Mouse (Mus musculus): ENCODE measurements at regions not wholly inside any gene's neighbourhood (a gene's known extent, or its start where the extent isn't known, plus 50 kb on each side); places are given as distances from the start of the nearest gene placed in this dataset.

DNA sequence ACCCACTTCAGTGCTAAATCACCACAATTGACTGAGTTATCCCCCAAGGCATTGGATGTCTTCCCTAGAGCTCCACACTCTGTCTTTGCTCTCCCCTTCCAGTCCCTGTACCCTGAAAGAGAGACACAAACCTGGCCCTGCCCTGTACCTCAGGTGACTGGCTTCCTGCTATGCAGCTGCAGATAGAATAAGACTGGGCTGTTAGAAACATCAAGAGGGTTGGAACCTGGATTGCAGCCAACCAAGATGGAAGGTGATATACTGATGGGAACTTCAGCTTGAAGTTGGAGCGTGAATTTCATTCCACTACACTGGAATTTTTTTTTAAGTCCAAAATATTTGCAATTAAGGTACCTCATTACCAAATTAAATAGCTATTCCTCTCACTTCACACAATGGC is 379.0 kb upstream of the Mgmt start:
- Histone ChIP-seq H3K4me1 (replicated peaks; ENCODE audit: control insufficient read depth, insufficient read depth, low read length) (no peaks in the 10 kb centered on the region), H3K36me3 (ENCODE audit: control insufficient read depth, insufficient read depth, low read length) (no peaks in the 10 kb centered on the region), H3K4me3 (ENCODE audit: low read depth, low read length) (no peak overlapping the region), H3K27ac (ENCODE audit: low read depth, low read length) (no peak overlapping the region), H3K9me3 (ENCODE audit: control insufficient read depth, low read length) (no peaks in the 10 kb centered on the region), H3K27me3 (ENCODE audit: control insufficient read depth, insufficient read depth, low read length) (no peaks in the 10 kb centered on the region), H3K9ac (ENCODE audit: low read length) (no peak overlapping the region), H3K4me2 (ENCODE audit: low read depth, low read length, severe bottlenecking) (no peak overlapping the region)
- no peak for ATAC-seq (replicated peaks; ENCODE audit: low FRiP score)
- peak; percentile 14 for DNase-seq (ENCODE audit: low spot score)
- WGBS = 75% methylated on average over 1 of the region's 1 CpGs

DNA sequence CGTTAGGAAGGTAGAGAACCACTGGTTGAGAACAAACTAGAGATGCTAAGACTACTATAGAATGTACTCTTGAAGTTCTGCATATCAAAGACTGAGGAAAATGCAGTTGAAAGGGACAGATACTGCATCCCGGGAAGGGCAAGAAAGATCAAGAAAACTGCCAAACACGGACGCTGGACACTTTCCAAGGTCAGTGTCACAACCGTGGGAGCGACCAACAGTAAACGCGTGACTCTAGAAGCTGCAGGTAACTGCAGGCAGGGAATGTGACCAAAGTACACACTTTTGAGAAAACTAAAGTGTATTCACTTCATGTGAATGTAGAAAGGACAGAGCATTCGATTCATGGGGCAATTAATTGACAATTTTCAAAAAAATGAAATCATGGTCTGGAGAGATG is 368.6 kb upstream of the Mgmt start:
- no peak for ATAC-seq (replicated peaks; ENCODE audit: low FRiP score)

DNA sequence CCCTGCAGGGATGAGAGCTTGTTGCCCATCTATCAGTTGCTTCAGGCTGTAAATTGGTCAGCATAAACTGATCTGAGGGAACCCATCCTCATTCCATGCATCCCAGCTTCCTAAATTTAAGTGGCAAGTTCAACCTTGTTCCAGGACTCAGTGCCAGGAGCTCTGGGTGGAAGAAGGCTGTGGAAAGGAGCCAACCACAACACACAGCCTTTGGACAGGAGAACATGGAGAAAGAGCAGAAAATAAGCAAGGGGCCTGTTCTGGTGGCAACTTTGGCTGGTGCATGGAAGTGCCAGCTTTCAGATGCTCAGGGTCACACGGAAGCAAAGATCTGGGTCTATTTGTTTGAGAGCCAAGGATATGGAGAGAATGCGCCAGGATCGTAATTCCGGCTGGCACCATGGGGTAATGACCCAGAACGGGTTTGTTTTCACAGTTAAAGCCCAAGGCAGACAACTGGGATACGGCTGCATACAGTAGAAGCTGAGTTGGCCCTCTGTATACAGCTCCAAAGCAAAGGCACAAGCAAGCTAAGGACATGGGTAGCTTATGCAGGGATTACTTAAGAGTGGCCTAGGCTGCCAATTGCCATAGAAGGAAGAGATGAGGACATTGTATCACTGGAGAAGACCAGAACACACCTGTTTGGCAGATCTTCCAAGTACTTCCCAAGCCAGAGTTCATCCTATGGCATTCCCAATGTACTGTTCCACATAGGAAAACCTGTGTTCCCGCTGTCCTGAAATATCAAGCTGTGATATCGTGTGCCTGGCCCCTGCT is 364.2 kb upstream of the Mgmt start:
- DNase-seq (ENCODE audit: low spot score) = peak; percentile 32

More for the DNA sequence above, 368.6 kb upstream of the Mgmt start:
- no peak overlapping the region for H3K27ac ChIP-seq (ENCODE audit: low read depth, low read length)
- H3K36me3 ChIP-seq (ENCODE audit: control insufficient read depth, insufficient read depth, low read length) = no peaks in the 10 kb centered on the region
- H3K27me3 ChIP-seq (ENCODE audit: control insufficient read depth, insufficient read depth, low read length) = no peaks in the 10 kb centered on the region
- DNase-seq (ENCODE audit: low spot score) = peak; percentile 22
- 92% methylated on average over 9 of the region's 9 CpGs for WGBS
- no peaks in the 10 kb centered on the region for H3K9me3 ChIP-seq (ENCODE audit: control insufficient read depth, low read length)
- no peak overlapping the region for H3K4me3 ChIP-seq (ENCODE audit: low read depth, low read length)
- no peaks in the 10 kb centered on the region for H3K4me1 ChIP-seq (replicated peaks; ENCODE audit: control insufficient read depth, insufficient read depth, low read length)
- H3K9ac ChIP-seq (ENCODE audit: low read length) = no peak overlapping the region
- no peak overlapping the region for H3K4me2 ChIP-seq (ENCODE audit: low read depth, low read length, severe bottlenecking)

DNA sequence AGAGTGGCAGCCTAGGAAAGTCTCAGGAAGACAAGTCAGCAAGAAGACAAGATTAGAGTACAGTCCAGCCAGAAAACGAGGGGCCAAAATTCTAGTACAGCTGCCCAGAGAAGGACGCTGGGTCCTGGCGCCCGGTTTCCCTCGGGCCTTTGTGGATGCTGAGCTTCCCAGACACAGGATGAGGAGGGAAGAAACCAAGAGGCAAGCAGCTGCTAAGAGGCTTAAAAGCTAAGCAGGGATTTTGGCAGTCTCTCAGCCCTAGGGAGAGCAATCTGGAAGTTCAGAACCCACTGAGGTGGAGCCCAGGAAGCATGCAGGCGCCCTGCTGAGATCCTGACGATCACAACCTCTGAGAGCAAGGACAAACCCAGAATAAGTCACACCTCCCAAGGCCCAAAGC is 363.1 kb upstream of the Mgmt start:
- no peaks in the 10 kb centered on the region for H3K4me1 ChIP-seq (replicated peaks; ENCODE audit: control insufficient read depth, insufficient read depth, low read length)
- H3K27me3 ChIP-seq (ENCODE audit: control insufficient read depth, insufficient read depth, low read length) = no peaks in the 10 kb centered on the region
- 43% methylated on average over 7 of the region's 7 CpGs for WGBS
- H3K9me3 ChIP-seq (ENCODE audit: control insufficient read depth, low read length) = no peaks in the 10 kb centered on the region
- no peak overlapping the region for H3K4me3 ChIP-seq (ENCODE audit: low read depth, low read length)
- H3K36me3 ChIP-seq (ENCODE audit: control insufficient read depth, insufficient read depth, low read length) = no peaks in the 10 kb centered on the region
- H3K27ac ChIP-seq (ENCODE audit: low read depth, low read length) = no peak overlapping the region
- DNase-seq (ENCODE audit: low spot score) (peak; percentile 23), ATAC-seq (replicated peaks; ENCODE audit: low FRiP score) (no peak)
- H3K9ac ChIP-seq (ENCODE audit: low read length) = no peak overlapping the region
- no peak overlapping the region for H3K4me2 ChIP-seq (ENCODE audit: low read depth, low read length, severe bottlenecking)

More for the DNA sequence above, 364.2 kb upstream of the Mgmt start:
- Histone ChIP-seq H3K27me3 (ENCODE audit: control insufficient read depth, insufficient read depth, low read length) (no peaks in the 10 kb centered on the region), H3K36me3 (ENCODE audit: control insufficient read depth, insufficient read depth, low read length) (no peaks in the 10 kb centered on the region), H3K9ac (ENCODE audit: low read length) (no peak overlapping the region), H3K4me2 (ENCODE audit: low read depth, low read length, severe bottlenecking) (no peak overlapping the region), H3K9me3 (ENCODE audit: control insufficient read depth, low read length) (no peaks in the 10 kb centered on the region), H3K4me1 (replicated peaks; ENCODE audit: control insufficient read depth, insufficient read depth, low read length) (no peaks in the 10 kb centered on the region), H3K27ac (ENCODE audit: low read depth, low read length) (no peak overlapping the region), H3K4me3 (ENCODE audit: low read depth, low read length) (no peak overlapping the region)
- no peak for ATAC-seq (replicated peaks; ENCODE audit: low FRiP score)
- 88% methylated on average over 8 of the region's 8 CpGs for WGBS

DNA sequence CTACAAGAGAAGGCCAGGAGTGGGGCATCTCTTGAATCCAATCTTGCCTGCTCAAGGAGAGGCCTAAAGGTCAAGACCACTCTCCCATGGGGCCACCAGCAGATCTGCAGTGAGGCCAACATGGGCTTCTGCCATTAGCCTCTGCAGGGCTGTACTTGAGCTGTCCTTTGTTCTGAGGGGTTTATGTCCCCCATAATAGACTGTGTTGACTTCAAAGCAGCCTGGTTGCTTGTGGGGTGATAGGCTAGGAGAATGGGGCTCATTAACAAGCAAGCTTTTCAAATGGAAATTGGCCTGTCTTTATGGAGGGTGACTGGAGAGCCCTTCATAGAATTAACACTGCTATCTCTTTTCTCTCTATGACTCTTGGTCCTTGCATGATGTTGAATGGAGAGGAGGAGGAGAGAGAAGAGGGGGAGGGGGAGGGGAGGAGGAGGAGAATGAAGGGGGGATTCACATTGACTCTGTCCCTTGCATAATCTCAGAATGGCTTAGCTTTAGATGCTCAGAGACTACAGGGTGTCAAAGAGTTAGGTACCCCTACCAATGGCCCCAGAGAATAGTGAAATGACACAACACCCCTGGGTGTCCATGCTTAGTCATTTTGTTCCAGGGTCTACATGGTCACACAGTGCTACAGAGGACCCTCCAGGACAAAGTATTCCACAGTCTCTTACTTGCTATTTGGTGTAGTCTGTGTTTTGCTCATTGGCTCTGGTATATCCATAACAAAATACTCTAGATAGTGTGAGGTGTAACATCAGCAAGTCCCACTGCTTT is 352.3 kb upstream of the Mgmt start:
- peak; percentile 88 for ATAC-seq (replicated peaks; ENCODE audit: low FRiP score)
- Histone ChIP-seq H3K9me3 (ENCODE audit: control insufficient read depth, low read length) (no peaks in the 10 kb centered on the region), H3K27ac (ENCODE audit: low read depth, low read length) (no peak overlapping the region), H3K4me1 (replicated peaks; ENCODE audit: control insufficient read depth, insufficient read depth, low read length) (peaks cover 8% of the 10 kb centered on the region; the same call in 1 of the 2 replicates), H3K27me3 (ENCODE audit: control insufficient read depth, insufficient read depth, low read length) (peaks cover 5% of the 10 kb centered on the region; the same call in 1 of the 2 replicates), H3K4me3 (ENCODE audit: low read depth, low read length) (no peak overlapping the region), H3K4me2 (ENCODE audit: low read depth, low read length, severe bottlenecking) (no peak overlapping the region), H3K36me3 (ENCODE audit: control insufficient read depth, insufficient read depth, low read length) (no peaks in the 10 kb centered on the region), H3K9ac (ENCODE audit: low read length) (no peak overlapping the region)
- peak; percentile 61 for DNase-seq (ENCODE audit: low spot score)

DNA sequence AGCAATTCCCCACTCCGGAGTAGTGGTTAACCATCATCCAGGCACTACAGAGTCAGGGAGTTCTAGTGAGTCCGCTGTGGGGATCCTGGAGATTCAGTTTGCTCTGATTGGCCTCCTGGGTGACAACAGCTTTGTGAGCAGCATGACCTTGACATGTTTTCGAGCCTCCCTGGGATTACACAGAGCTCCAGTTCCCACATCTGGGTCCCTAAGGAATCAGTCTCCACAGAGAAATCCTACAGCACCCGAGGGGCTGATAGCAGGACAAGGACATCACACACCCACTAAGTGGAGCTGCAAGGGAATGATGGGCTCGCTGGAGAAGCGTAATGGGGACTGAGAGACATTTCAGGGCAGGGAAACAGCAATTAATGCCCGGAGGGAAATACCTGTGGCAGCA is 351.5 kb upstream of the Mgmt start:
- 76% methylated on average over 7 of the region's 7 CpGs for WGBS
- Histone ChIP-seq H3K36me3 (ENCODE audit: control insufficient read depth, insufficient read depth, low read length) (no peaks in the 10 kb centered on the region), H3K9me3 (ENCODE audit: control insufficient read depth, low read length) (no peaks in the 10 kb centered on the region), H3K4me1 (replicated peaks; ENCODE audit: control insufficient read depth, insufficient read depth, low read length) (peaks cover 8% of the 10 kb centered on the region; the same call in 1 of the 2 replicates), H3K4me3 (ENCODE audit: low read depth, low read length) (no peak overlapping the region), H3K9ac (ENCODE audit: low read length) (no peak overlapping the region), H3K4me2 (ENCODE audit: low read depth, low read length, severe bottlenecking) (no peak overlapping the region), H3K27ac (ENCODE audit: low read depth, low read length) (no peak overlapping the region), H3K27me3 (ENCODE audit: control insufficient read depth, insufficient read depth, low read length) (peaks cover 5% of the 10 kb centered on the region; the same call in 1 of the 2 replicates)
- DNase-seq (ENCODE audit: low spot score) (no peak), ATAC-seq (replicated peaks; ENCODE audit: low FRiP score) (no peak)

DNA sequence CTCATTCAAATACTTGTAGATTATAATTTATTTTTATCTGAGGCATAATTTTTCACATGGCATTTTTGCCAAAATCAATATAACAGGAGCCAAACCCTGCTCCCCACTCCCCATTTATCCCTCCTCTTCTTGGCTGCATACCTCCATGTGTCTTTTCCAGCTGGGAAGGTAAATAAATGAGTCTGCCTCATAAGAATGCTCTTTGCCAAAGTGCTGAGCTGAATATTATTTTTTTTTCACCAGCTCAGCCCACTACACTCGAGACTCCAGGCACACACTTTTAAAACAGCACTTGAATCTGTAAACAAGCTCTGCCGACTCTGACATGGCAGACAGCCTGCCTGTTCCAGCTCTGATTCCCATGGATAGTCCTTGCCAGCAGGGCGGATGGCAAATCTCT is 346.6 kb upstream of the Mgmt start:
- Histone ChIP-seq H3K4me3 (ENCODE audit: low read depth, low read length) (no peak overlapping the region), H3K36me3 (ENCODE audit: control insufficient read depth, insufficient read depth, low read length) (no peaks in the 10 kb centered on the region), H3K9ac (ENCODE audit: low read length) (no peak overlapping the region), H3K27me3 (ENCODE audit: control insufficient read depth, insufficient read depth, low read length) (no peaks in the 10 kb centered on the region; the same call in 1 of the 2 replicates), H3K4me2 (ENCODE audit: low read depth, low read length, severe bottlenecking) (no peak overlapping the region), H3K4me1 (replicated peaks; ENCODE audit: control insufficient read depth, insufficient read depth, low read length) (no peaks in the 10 kb centered on the region; the same call in 1 of the 2 replicates), H3K9me3 (ENCODE audit: control insufficient read depth, low read length) (no peaks in the 10 kb centered on the region), H3K27ac (ENCODE audit: low read depth, low read length) (no peak overlapping the region)
- ATAC-seq (replicated peaks; ENCODE audit: low FRiP score) (no peak), DNase-seq (ENCODE audit: low spot score) (no peak)
- WGBS = 68% methylated on average over 3 of the region's 3 CpGs

DNA sequence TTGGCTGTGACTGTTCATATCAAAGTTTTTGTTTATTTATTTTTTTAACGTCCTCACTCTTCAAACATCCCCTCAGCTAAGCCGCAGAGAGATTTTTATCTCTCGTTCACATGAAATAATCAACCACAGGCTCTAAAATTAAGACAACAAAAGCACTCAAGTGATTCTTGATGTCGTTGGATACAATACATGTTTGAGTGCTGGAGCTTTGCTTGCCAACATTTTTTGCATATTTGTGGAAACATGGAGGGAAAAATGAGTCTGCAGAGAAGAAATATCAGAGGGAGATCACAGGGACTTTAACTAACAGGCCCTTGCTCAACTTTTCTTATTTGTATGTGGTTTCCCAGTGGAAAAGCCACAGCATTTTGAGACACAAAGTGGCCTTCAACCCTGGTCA is 338.0 kb upstream of the Mgmt start:
- 76% methylated on average over 4 of the region's 4 CpGs for WGBS

More for the DNA sequence above, 338.0 kb upstream of the Mgmt start:
- Histone ChIP-seq H3K4me2 (ENCODE audit: low read depth, low read length, severe bottlenecking) (no peak overlapping the region), H3K4me1 (replicated peaks; ENCODE audit: control insufficient read depth, insufficient read depth, low read length) (no peaks in the 10 kb centered on the region), H3K27ac (ENCODE audit: low read depth, low read length) (no peak overlapping the region), H3K27me3 (ENCODE audit: control insufficient read depth, insufficient read depth, low read length) (no peaks in the 10 kb centered on the region), H3K9ac (ENCODE audit: low read length) (no peak overlapping the region), H3K9me3 (ENCODE audit: control insufficient read depth, low read length) (no peaks in the 10 kb centered on the region), H3K36me3 (ENCODE audit: control insufficient read depth, insufficient read depth, low read length) (no peaks in the 10 kb centered on the region), H3K4me3 (ENCODE audit: low read depth, low read length) (no peak overlapping the region)
- ATAC-seq (replicated peaks; ENCODE audit: low FRiP score) (no peak), DNase-seq (ENCODE audit: low spot score) (no peak)
